Mouse (Mus musculus) gastrocnemius, adult 8-10 months (tissue): ENCODE measurements around the gene Fam72a. TPM values are rescaled to one million over a fixed set of nuclear protein-coding genes. Genes with fewer than 3 reads are reported as not detected.
"Not testable (repeated sequence)": the region's sequence is repeated elsewhere in the genome, so short reads cannot be mapped to it uniquely, and the experiment has no call there.

Source experiments
- DNase-seq, 2 experiments: peaks; one replicate each; pipeline ENCODE4 v3.0.0; 2022; ENCODE audit warnings: low spot score in 2 of 2
- total RNA-seq, 4 experiments: library from RNA; stranded (reverse); gene quantifications; 2 replicates each; pipeline ENCODE4 v1.2.4; 2022

Gene Fam72a
- total RNA-seq, 4 experiments from 2014 or later, result 0.20 to 0.51 (median 0.24) TPM

DNA sequence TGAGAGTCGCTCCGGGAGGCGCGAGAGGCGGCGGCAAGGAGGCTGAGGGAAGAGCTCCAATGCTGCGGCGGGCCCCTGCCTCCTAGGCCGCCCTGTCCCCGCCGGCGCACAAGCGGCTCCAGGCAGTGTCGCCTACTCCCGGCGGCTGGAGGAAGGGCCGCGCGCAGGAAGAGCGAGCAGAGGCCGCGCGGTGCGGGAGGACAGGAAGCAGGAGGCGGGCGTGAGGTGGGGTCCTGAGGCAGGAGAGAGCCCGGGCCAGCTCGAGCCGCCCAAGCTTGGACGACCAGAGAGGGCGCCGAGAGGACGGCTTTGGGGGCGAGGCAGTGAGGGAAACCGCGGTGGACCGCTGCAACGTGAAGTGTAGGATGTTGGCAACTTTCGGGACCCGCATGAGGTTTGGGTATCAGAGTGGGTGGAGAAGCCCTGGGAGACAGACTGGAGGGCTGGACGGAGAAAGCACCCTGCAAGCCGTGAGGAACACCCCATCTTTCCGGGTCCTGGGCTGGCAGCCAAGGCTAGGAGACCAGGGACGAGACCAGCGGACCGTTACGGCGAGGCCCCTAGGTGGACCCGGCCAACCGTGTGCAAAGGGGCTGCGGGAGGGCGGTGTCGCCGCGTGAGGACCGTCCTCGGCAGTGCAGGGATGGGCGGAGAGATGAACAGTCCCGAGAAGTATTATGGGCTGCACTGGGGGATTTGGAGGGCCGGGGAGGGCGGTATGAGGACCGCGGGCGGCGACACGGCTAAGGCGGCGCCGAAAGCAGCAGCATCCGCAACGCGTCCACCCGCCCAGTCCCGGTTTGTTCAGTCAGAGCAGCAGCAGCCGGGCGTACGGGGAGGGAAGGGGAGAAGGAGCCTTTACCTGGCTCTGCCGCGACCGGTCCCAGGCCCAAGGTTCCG is 1.1 kb upstream of the Fam72a start:
- DNase-seq, result peak; percentile 32 to 52

DNA sequence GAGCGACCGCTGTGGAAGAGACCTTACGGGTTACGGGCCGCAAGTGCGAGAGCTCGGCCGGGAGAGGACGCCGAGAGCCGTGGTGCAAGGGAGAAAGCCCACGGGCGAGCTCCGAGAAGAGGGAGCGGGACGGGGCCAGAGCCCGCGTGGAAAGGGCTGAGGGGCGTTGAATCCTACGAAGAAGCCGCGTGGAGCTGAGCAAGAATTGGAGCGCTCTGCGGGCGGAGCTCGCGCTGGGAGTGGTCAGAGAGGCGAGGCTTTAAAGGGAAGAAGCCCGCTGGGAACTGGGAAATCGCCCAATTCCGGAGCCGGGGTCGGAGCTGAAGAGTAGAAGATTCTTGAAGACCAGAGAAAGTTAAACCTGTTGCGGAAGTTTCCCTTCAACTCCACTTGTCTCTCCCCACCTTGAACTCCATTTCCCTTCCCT is 391 bp downstream of the Fam72a start:
- peak; percentile 28 to 47 for DNase-seq

DNA sequence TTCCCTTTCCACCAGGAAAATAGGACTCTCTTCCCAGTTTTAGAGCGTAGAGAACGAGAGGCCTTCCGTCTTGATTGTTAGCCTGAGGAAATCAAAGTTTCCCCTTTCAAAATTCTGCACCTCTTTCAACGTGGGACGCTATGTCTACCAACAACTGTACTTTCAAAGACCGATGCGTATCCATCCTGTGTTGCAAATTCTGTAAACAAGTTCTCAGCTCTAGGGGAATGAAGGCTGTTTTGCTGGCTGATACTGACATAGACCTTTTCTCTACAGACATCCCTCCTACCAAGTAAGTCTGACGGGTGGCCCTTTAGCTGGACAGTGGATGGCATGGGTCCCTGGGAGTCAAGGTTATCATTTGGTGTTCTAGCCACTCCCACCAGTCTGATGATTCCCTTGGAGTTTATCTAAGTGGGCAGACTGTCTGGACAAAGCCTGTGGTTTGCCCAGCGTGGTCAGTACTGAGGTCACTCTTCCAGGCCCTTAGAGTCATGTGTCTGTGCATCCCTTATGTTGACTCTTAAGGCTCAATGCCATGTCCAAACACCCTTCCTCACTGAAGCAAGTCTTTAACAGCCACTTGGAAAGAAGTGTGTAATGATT is 961 bp downstream of the Fam72a start:
- DNase-seq, result no peak

DNA sequence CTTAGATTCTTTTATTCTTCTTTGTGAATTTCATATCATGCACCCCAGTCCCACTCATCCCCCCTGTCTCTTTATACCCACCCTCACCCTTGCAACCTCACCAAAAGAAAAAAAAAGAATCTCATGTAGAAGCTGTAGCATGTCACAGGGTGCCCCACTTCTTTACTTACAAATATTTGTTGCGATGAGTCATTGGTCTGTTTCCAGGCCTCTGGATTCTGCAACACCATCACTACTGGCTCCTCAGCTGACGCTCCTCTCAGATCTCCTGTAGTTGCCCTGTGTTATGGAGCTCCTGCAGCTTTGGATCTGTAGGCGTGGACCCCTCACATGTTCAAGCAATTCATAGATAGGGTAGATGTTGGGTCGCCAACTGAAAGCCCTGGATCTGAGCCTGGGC is 12.1 kb downstream of the Fam72a start:
- no peak for DNase-seq

DNA sequence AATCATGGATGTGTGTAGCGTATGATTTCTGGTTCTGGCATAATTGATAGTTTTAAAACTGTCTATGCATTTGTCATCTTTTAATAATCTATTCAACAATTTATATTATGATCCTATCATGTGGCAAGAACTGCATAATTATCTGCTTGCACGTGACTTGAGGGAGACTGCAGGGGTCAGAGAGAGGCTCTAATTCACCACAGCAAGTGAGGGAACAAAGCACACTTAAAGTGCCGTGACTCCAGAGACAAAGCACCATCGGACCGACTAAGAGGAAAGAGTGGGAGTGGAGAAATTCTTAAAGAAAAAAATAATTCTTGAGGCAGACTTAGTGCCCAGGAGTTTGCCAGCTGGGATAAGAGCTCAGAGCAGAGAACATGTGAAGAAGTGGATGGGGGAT is 13.1 kb downstream of the Fam72a start:
- DNase-seq, result no peak

DNA sequence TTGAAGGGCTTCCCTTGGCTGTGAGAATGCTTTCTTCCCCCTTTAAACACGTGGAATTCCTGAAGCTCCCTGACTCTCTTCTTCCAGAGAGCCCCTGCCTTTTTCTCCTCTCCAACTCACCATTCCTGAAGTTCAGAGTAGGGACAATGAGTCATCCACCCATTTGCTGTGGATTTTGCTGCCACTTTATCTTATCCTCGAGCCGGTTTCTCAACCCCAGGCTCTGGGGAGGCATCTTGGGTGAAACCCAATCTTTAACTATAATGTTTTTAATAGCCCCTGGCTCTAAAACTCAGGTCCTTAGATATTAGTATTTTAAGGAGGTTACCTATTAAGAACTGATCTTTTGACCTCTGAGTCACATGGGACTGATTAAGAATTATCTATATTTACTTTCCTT is 13.7 kb downstream of the Fam72a start:
- no peak for DNase-seq

DNA sequence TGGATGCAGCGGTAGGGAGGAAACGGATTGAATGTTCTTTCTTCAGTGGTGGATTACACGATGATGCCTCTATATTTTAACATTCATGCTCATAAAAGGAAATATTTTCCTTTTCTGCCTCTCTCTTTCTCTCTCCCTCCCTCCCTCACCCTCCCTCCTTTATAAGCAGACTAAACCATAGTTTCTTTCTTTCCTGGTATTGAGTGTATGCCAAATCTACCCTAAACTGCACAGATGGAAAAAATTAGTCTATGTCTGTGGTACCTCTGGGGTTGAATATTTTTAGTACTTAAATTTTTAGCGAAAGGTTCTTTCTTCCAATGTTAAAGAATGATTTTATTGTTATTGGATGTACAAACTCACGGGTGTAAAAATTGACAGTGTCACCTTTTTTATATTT is 14.2 kb downstream of the Fam72a start:
- no peak for DNase-seq

DNA sequence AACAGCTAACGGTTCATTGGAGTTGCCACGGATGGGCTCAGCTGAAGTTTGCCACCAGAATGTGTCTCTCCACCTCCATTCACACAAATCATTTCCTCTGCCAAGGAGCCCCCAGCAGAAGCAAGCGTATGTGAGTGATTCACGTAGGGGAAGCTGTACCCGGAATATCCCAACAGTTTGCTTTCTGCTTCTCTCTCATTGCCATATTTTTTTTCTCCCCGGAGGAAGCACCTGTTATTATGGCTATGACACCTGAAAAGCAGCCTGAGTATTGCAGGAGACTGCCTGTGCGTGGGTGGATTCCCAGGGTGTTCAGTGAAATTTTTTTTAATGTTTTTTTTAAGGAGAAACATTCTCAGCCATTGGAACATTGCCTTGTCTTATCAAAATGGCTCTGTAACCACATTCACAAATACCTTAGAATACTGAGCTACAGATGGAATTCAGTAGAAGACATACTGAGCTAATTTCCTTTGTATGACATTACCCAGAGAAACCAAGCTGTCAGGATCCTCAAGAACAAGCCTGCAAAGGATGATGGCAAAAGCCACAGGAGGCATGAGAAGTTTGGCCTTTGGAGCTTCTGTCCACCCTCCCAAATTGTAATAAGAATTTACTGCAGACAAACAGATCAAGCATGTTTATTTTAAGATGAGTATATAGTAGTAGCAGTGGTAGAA is 16.3 kb downstream of the Fam72a start:
- DNase-seq, result no peak

DNA sequence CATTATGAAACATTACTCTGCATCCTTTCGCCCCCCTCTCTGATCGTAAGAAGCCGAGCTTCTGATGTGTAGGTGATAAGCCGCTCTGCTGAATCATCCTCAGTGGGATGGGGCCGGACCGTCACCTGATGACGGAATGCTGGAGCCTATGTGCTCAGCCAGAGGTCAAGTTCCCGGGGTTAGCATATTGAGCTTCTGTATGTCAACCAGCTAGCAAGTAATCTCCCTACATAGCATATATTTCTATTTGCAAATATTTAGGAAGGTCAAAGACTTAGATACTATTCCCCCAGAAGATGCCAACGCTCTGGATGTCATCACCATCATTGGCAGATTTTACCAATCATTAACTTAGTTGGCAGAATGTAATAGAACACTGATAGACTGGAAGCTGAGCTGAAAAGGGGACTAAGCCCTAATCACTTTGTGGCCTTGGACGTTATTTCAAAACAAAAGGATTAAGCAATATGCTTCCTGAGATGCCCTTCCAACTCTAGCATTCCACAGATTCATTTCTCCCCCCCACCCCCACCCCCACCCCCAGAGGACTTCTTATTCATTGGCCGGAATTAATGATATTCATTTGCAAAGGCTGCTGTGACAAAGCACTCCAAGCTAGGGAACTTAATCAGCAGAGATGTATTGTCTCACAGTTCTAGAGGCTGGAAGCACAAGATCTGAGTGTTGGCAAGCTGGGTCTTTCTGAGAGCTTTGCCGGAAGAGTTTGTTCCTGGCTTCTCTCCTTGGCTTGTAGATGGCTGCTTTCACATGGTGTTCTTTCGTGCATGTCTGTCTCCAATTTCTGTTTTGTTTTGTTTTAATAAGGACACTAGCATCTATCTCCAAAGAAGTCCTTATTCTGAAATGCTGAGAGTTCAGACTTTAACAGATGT is 19.3 kb downstream of the Fam72a start:
- no peak for DNase-seq

DNA sequence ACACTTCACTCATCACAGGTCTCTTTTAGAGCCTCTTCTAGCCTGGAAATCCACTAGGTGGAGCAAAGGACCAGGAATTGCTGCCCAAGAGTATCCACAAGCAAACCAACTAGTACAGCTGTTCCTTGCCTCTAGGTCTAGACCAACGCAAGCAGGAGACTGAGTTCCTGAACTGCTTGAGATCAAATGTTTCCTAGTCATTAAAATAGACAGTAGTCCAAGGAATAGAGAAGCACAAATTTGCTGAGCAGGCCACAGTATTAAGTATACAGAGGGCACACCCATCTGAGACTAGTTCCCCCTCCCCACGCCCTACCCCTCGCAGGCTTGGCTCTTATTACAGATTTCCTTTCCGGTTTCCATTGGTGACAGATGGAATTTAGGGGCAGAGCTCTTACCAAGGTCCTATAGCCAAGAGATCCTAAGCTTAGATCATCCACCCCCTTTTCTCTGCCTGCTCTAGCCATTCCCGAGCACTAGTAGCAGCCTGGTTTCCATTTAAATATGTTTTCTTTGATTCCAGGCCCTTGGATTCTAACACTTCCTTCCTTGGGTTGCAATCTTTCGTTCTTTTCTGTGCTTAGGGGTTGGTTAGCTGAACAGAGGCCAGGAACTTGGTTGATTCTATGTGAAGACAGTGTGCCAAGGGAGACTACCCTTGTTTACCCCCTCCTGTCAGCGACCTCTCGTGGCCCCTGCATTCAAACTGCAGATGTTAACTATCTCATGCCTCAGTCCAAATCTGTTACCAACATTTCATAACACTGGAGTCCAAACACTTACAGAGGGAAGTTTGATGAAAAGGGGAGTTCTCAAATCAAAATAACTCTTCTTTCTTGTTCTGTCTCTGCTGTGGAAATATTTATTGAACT is 21.0 kb downstream of the Fam72a start:
- peak; percentile 21 to 38 for DNase-seq

DNA sequence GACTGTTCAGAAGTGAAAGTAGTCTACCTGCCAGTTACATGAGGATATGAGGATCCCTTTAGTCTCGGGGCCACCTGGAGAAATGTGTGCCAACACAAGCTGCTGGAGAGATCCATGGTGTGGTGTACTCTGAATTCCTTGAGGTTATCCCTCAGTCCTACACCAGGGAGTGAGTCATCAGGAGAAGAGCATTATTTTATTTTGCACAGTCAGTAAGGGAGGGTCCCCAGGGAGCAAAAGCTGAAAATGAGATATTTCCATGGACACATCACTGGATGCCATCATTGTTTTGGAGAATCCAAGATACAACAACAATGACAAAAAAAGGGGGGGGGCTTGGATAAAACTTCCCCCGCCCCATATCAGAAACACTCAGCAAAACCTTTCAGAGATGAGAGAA is 24.3 kb downstream of the Fam72a start:
- peak in 1 of 2 experiments; percentile 5 for DNase-seq

DNA sequence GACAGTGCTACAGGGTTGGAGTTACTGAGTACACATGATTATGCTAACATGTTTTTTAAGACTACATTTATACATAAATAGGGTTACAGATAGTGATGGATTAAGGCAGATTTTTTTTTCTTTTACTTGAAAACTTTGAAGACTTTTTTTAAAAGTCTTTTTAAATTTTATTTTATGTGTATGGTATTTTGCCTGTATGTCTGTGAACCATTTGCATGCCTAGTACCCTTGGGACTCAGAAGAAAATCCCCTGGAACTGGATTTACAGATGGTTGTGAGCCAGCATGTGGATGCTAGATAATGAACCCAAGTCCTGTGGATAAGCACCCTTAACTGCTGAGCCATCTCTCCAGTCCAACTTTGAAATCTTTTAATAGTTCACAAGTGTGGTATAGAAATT is 25.7 kb downstream of the Fam72a start:
- DNase-seq, result no peak

DNA sequence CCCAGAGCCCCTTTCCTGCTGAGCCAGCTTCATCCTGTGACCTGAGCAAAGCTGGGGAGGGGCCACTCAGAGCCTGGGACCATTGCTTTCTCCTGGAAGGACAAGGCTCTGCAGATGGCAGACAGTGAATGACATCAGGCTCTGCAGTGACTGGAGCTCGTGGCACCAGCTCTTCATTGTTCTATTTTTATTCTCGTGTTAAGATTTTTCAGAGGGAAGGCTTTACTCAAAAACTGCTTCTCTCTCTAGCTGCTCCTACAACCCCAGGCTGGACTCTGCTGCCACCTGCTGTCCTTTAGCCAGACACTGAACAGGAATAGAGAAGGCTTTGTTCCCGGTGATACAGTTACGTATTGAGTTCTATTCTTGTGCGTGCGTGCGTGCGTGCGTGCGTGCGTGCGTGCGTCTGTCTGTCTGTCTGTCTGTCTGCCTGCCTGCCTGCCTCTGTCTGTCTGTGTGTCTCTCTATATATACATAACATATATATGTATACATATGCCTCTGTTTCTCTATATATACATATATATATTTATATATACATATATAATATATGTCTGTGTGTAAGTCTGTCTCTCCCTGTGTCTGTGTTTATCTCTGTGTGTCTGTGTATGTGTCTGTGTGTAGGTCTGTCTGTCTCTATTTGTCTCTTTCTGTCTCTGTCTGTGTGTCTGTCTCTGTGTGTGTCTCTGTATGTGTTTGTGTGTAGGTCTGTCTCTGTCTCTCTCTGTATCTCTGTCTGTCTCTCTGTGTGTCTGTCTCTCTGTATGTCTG is 27.5 kb downstream of the Fam72a start:
- DNase-seq, result peak; percentile 63 to 66

DNA sequence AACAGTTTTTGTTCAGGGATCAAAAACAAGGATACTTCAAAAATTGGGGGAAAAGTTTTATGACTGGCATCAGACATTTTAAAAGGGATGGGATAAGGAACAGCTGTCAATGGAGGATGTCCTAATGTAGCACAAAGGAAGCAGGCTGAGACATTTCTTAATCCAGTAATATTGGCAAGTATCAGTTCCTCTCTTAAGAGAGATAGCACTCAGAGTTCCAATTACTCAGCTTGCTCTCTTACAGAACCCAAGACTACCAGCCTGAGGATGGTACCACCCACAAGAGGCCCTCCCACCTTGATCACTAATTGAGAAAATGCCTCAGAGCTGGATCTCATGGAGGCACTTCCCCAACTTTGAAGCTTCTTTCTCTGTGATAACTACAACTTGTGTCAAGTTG is 32.8 kb downstream of the Fam72a start:
- no peak for DNase-seq

DNA sequence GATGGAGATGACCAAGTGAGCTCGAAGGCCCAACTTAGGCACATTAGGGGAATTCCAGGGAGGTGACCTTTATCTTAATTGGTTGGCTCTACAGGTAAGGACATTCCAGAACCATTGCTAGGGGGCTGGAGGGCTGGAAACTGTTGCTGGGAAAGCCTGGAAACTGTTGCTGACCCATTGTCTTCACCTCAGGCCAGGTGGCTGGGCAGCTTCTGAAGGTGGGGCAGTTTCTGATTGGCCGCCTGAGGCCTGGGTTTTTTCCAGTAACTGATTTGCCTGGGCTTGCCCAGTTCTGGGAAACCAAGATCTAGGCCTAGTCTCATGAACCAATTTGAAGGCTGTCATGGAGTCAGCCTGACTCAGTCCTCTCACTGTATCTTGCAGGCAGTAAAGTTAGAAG is 34.4 kb downstream of the Fam72a start:
- DNase-seq, result no peak

DNA sequence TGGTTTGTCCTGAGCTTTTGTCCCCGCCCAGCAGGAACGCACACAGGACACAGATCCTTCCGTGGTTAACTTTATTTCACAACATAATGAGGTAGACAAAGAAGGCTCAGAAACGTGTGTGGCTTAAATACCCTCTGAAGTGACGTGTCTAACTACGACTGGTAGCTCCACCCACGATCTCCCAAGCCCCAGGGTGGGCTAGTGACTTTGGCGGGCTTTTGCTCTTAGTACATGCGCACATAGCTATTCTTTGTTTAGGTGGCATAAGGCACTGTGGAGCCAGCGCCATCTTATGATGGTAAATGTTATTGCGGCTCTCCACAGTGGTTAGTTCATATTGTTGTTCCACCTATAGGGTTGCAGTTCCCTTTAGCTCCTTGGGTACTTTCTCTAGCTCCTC is 38.4 kb downstream of the Fam72a start:
- DNase-seq, result not testable (repeated sequence)

DNA sequence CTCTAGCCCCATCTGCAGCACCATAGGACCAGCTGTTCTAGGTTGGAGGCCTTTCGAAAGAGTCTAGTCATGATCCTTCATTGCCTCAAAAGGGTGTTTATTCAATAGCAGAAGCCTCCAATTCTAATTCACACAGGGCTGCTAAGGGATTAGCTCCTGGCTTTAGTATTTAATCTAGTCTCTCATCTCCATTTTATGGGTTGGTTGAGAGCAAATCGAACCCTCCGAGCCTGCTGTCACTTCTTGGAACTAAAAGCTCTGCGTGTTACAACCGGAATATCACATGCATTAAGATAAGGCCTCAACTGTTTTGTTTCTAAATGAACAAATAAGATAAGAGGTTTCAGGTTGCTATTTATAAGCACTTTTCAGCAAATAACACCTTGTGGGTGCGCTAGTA is 42.0 kb downstream of the Fam72a start:
- DNase-seq, result no peak

DNA sequence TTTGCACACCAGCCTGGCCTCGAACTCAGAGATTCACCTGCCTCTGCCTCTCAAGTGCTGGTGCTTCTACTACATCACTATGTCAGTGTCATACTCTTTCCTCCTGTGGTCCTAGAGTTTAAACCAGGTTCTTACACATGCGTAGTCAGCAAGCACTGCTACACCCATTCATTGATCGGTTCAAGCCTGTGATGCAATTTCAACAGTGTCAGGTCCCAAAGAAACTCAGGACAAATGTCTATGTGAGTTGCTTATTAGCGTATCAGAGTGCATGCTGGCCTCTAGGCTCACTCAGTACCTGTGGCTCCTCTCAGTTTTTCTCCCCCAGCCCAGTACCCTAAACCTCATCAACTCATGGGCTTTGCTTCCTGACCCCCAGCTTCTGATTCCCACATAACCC is 42.7 kb downstream of the Fam72a start:
- no peak for DNase-seq

DNA sequence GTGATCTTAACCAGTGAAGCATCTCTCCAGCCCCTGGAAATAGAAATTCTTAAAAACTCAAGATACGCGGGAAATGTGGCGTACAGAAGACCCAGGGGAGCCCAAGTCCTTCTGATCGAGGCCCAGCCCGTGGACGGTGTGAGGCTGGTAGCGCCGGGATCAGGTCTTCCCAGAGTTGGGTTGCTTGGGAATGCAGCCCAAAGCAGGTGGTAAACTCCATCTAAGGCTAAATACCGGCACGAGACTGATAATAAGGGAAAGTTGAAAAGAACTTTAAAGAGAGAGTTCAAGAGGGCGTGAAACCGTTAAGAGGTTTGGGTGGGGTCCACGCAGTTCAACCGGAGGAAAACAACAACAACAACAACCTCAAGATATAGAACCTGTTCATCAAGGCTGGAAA is 46.0 kb downstream of the Fam72a start:
- no peak for DNase-seq
